Mouse (Mus musculus) liver, adult 2 months (tissue): ENCODE results near the gene Armh2. TPM values are rescaled to one million over a fixed set of nuclear protein-coding genes. Genes with fewer than 3 reads are reported as not detected.
"Not testable (repeated sequence)": the region's sequence is repeated elsewhere in the genome, so short reads cannot be mapped to it uniquely, and the experiment has no call there.

Source experiments
- DNase-seq: peaks from one replicate; pipeline ENCODE4 v3.0.0-alpha.2; 2011; ENCODE audit warnings: low read depth, low spot score; ENCODE audit errors: extremely low read depth
- H3K27ac ChIP-seq: fragments of 200-500 bp; replicated peaks from 2 replicates; pipeline ENCODE4 v1.5.1; 2012; ENCODE audit warnings: low read depth, mild to moderate bottlenecking, control low read depth, inconsistent platforms, low read length; ENCODE audit not compliant: insufficient read depth
- H3K27me3 ChIP-seq: fragments of 200-500 bp; 2 replicates; pipeline ENCODE4 v1.6.1; 2012; ENCODE audit warnings: mild to moderate bottlenecking, moderate library complexity, low read length, inconsistent platforms; ENCODE audit not compliant: control insufficient read depth, insufficient read depth
- H3K36me3 ChIP-seq: fragments of 200-500 bp; 2 replicates; pipeline ENCODE4 v1.6.1; 2012; ENCODE audit warnings: low read length, inconsistent platforms; ENCODE audit not compliant: control insufficient read depth, insufficient read depth
- H3K4me1 ChIP-seq: fragments of 200-500 bp; 2 replicates; pipeline ENCODE4 v1.6.1; 2011; ENCODE audit warnings: low read length; ENCODE audit not compliant: control insufficient read depth, insufficient read depth
- H3K4me3 ChIP-seq: fragments of 200-500 bp; 2 replicates; pipeline ENCODE4 v1.5.1; 2011; ENCODE audit warnings: low read depth, mild to moderate bottlenecking, control low read depth, low read length, moderate library complexity; ENCODE audit not compliant: insufficient read depth
- H3K79me2 ChIP-seq: fragments of 200-500 bp; 2 replicates; pipeline ENCODE4 v1.6.1; 2012; ENCODE audit warnings: inconsistent platforms, mild to moderate bottlenecking, low read length, moderate library complexity; ENCODE audit not compliant: control insufficient read depth, insufficient read depth
- H3K9ac ChIP-seq: fragments of 200-500 bp; 2 replicates; pipeline ENCODE4 v1.6.1; 2012; ENCODE audit warnings: low read depth, mild to moderate bottlenecking, control low read depth, inconsistent platforms, low read length
- CTCF ChIP-seq: fragments of 200-500 bp; IDR thresholded peaks from 2 replicates; pipeline ENCODE4 v1.5.1; 2011; ENCODE audit warnings: low read depth, low read length, control low read depth
- POLR2A ChIP-seq: fragments of 200-500 bp; IDR thresholded peaks from 2 replicates; pipeline ENCODE4 v1.6.1; 2011; ENCODE audit warnings: low read length, control low read depth; ENCODE audit not compliant: insufficient read depth; ENCODE audit errors: extremely low read depth
- WGBS: fragments of 180-500 bp; shearing (Covaris S2); methylation state at CpG from one replicate; pipeline ENCODE4 v1.1.7; 2018; 5-methylcytosine and 5-hydroxymethylcytosine counted together
- polyA plus RNA-seq: library from polyadenylated mRNA; depleted of rRNA; stranded (reverse); fragments of >200 nt; gene quantifications from 2 replicates; pipeline ENCODE4 v1.2.3, GENCODE M21; 2012
- total RNA-seq: library from RNA; depleted of rRNA; stranded (reverse); fragments of >200 nt; gene quantifications from 2 replicates; pipeline ENCODE4 v1.2.3, GENCODE M21; 2014

Gene Armh2
- total and polyA plus RNA-seq, 2 experiments, result not detected

DNA sequence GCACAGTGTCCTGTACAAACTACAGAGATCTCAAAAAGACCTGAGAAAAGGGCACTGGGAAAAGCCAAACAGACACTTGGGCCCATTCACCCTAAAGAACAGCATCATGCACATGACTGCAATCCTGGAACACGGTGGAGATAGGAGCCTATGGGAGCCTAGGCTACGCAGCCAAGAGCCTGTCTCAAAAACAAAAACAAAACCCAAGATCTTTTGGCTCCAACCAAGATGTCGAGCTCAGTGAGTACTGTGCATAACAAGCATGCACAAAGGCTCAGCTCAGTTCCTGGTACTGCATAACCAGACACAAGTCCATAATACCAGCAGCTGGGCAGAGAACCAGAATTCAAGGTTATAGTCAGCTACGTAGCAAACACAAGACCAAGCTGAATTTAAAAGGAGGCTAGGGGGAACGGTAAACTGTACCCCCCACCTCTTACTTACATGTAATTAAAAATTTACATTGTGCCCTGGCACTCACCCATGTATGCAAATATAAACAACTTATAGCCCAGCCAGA, 19.4 kb downstream of the Armh2 start:
- no peak overlapping the region for H3K9ac ChIP-seq
- H3K79me2 ChIP-seq, result no peaks in the 10 kb centered on the region
- WGBS, result 50% methylated on average over 5 of the region's 5 CpGs

DNA sequence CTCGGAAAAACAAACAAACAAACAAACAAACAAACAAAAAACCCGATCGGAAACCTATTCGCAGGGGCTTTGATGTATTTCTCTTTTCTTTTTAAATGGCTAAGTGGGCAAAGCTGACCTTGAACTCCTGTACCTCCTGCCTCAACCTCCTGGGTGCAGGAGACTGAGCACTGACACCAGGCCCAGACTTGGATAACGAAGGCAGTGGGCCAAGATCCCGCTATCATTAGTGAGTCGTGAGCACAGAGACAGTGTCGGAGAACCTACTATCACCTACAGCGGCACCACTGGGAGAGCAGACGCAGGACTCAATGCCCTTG, 20.0 kb downstream of the Armh2 start:
- H3K4me3 ChIP-seq, result peak overlapping the region; percentile 73
- WGBS, result 5% methylated on average over 10 of the region's 10 CpGs
- H3K79me2 ChIP-seq, result no peaks in the 10 kb centered on the region
- no peak for DNase-seq
- H3K36me3 ChIP-seq, result peaks cover 6% of the 10 kb centered on the region
- TF ChIP-seq CTCF, result no peak
- no peak for TF ChIP-seq POLR2A
- H3K27ac ChIP-seq, result peak overlapping the region; percentile 25
- H3K9ac ChIP-seq, result peak overlapping the region; percentile 52
- no peaks in the 10 kb centered on the region for H3K27me3 ChIP-seq
- peaks cover 1% of the 10 kb centered on the region; the same call in 1 of the 2 replicates for H3K4me1 ChIP-seq

More for the DNA sequence above, 19.4 kb downstream of the Armh2 start:
- Histone ChIP-seq H3K36me3 (peaks cover 10% of the 10 kb centered on the region), H3K27ac (no peak overlapping the region), H3K4me1 (peaks cover 1% of the 10 kb centered on the region; the same call in 1 of the 2 replicates), H3K4me3 (no peak overlapping the region), H3K27me3 (no peaks in the 10 kb centered on the region)
- no peak for DNase-seq
- TF ChIP-seq CTCF (no peak), POLR2A (no peak)

DNA sequence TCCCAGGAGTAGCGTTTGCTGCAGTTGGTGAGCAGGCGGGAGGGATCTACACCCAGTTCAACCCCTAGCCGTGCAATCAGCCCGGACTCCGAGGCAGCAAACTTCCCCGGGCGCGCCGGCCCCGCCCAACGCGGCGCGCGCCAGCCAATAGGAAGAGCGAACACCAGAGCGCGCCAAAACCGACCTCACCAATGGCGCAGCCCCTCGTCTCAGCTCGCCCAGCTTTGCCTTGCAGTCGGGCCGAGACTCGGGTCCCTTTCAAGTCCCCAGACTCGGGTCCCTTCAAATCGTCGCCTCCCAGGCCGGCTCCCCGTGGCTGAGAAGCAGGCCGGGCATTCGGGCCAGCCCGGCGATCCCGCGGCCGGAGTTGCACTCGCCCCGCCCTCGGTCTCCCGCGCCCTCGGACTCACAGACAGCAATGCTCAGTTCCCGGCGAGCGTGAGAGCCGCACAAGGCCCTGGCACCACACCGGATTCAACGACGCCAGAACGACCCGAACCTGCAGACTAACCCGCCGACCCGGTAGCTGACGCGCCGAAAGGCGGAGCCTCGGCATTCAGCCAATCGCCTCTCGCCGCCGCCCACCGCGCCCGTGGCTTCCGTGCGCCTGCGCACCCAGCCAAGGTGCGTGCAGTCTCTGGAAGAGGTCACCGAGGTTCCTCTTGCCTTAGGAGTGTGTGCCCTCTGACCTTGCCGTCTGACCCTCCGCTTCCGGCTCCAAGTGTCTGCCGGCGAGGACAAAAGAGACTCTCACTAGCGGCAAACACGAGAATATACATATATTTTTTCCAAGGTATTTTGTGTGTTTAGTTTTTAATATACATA, 20.6 kb downstream of the Armh2 start, which contains the start of gene Gmnn:
Gmnn (minus strand) TSS at position 521 of the 825 bp plus-strand sequence.
- under 1% methylated on average over 79 of the region's 79 CpGs for WGBS
- DNase-seq, result peak; percentile 81
- no peaks in the 10 kb centered on the region for H3K79me2 ChIP-seq
- H3K4me3 ChIP-seq, result peak within 1 kb of the TSS; percentile 73
- peaks cover 1% of the 10 kb centered on the region; the same call in 1 of the 2 replicates for H3K4me1 ChIP-seq
- H3K36me3 ChIP-seq, result peaks cover 2% of the 10 kb centered on the region; the same call in 1 of the 2 replicates
- H3K27me3 ChIP-seq, result no peaks in the 10 kb centered on the region
- H3K27ac ChIP-seq, result peak within 1 kb of the TSS; percentile 75
- H3K9ac ChIP-seq, result peak within 1 kb of the TSS; percentile 74
- TF ChIP-seq CTCF (no peak), POLR2A (0 out of 2 replicates have a peak, but pooled peaks have one; percentile 41)

DNA sequence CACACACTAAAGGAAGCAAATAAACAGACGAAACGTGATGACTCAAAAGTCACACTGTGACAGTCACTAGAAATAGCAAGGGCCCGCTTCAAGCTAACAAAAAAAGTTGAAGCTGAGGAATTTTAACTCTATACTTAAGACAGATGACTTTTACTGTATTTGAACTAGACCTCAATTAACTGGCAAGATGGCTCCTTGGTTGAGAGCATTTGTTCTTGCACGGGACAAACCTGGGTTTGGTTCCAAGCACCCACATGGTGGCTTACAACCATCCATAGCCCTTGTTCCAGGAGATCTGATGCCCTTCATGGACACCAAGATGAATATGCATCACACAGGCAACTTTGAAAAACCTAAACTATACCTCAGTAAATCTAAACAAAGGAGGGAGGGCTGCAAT, 21.2 kb downstream of the Armh2 start:
- TF ChIP-seq CTCF, result no peak
- TF ChIP-seq POLR2A, result no peak
- H3K27me3 ChIP-seq, result no peaks in the 10 kb centered on the region
- WGBS, result 26% methylated on average over 4 of the region's 4 CpGs
- H3K27ac ChIP-seq, result no peak overlapping the region
- DNase-seq, result no peak
- no peak overlapping the region for H3K9ac ChIP-seq
- no peaks in the 10 kb centered on the region for H3K79me2 ChIP-seq
- peak overlapping the region; percentile 73; the same call in 1 of the 2 replicates for H3K4me3 ChIP-seq
- no peaks in the 10 kb centered on the region for H3K36me3 ChIP-seq
- peaks cover 1% of the 10 kb centered on the region; the same call in 1 of the 2 replicates for H3K4me1 ChIP-seq

DNA sequence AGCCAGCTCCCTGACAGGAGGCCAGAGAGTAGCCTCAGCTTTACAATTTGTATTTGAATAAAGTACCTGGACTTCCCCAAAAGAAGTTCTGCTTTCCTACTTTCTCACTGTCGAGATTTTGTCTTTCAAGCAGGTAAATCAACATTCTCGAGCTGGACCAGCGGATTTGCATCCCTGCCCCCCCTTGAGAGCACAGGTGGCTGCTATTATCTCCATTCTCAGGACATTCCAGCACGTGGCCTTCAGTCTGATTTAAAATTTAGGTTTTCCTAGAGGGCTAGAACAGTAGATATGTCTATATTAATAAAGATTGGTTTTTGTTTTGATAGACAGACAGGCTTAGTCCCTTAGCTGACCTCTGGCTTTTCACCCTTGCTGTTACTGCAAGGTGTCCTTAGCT, 26.8 kb downstream of the Armh2 start:
- not testable (repeated sequence) for H3K4me3 ChIP-seq, H3K4me1 ChIP-seq, H3K27ac ChIP-seq, H3K79me2 ChIP-seq, DNase-seq, H3K9ac ChIP-seq, H3K27me3 ChIP-seq, H3K36me3 ChIP-seq
- WGBS, result 72% methylated on average over 4 of the region's 4 CpGs

DNA sequence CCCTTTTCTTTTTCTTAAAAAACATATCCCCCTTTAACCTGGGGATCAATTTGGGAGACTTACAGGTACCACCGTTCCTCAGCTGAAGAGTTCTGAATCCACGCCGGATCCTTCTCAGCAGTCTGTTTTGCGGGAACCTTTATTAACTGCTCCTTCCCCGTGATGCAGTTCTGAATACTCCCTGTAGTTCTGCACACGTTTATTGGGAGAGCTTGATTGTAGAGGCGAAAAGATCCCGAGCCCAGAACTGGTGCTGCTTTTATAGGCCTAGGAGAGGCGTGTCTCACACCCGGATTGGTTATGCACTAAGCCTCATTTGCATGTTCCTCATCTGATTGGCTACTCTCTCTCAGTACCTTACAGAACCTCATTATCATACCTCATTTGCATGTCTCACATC, 30.4 kb downstream of the Armh2 start:
- WGBS, result 94% methylated on average over 10 of the region's 10 CpGs
- not testable (repeated sequence) for H3K4me1 ChIP-seq, H3K79me2 ChIP-seq, DNase-seq, H3K27me3 ChIP-seq, H3K27ac ChIP-seq, H3K4me3 ChIP-seq, H3K9ac ChIP-seq, H3K36me3 ChIP-seq
